Mouse (Mus musculus) urinary bladder, adult 18-20 months (tissue): ENCODE measurements around the gene Vmn1r163.
"Not testable (repeated sequence)": the region's sequence is repeated elsewhere in the genome, so short reads cannot be mapped to it uniquely, and the experiment has no call there.

Source experiments
- DNase-seq, 2 experiments: peaks; one replicate each; pipeline ENCODE4 v3.0.0; 2022; ENCODE audit warnings: low spot score in 2 of 2, mixed read lengths in 2 of 2

The Vmn1r163 gene

GRCm38 (mm10) chr7:23055240-23055639 lies at the start of gene Vmn1r163:
Vmn1r163 (plus strand) TSS chr7:23055540.
- DNase-seq: not testable (repeated sequence)

- not testable (repeated sequence) for DNase-seq
These were observed 35.5 kb upstream of the Vmn1r163 start, which contains the start of gene Gm4216 for GRCm38 (mm10) chr7:23019823-23020222. Gm4216 (minus strand) TSS chr7:23019923.

GRCm38 (mm10) chr7:23067356-23067755 lies 12.0 kb downstream of the Vmn1r163 start, which contains the start of gene Gm8720:
Gm8720 (minus strand) TSS chr7:23067456.
- not testable (repeated sequence) for DNase-seq
